Mouse (Mus musculus): Measurements from ENCODE around the gene Ghdc.
A peak's percentile ranks its signal among the peaks of the same experiment; 100 is the strongest.

Gene Ghdc

GRCm38 (mm10) chr11:100719312-100719711 lies 51.4 kb downstream of the Ghdc start:
- peak in 1 of 2 experiments; percentile 58 for DNase-seq (ENCODE audit: low spot score in 2 of 2)

- DNase-seq (ENCODE audit: low spot score in 2 of 2), result no peak
These were observed 51.9 kb downstream of the Ghdc start for GRCm38 (mm10) chr11:100718866-100719265.

- no peak for DNase-seq (ENCODE audit: low spot score in 2 of 2)
These were observed 52.3 kb downstream of the Ghdc start for GRCm38 (mm10) chr11:100718462-100718861.

GRCm38 (mm10) chr11:100716649-100717048 lies 54.1 kb downstream of the Ghdc start:
- no peak for DNase-seq (ENCODE audit: low spot score in 2 of 2)
